Mouse (Mus musculus) midbrain, embryonic 11.5 days (tissue): ENCODE measurements around the gene Prkg2. TPM values are rescaled to one million over a fixed set of nuclear protein-coding genes. Genes with fewer than 3 reads are reported as not detected.

ENCODE experiments used
- ATAC-seq: fragments of 200-750 bp; cut with Nextera tagmentation; 2 replicates; pipeline ENCODE4 v1.8.0; 2017; ENCODE audit warnings: moderate TSS enrichment, moderate library complexity; ENCODE audit not compliant: low FRiP score
- DNase-seq: peaks from one replicate; pipeline ENCODE4 v3.0.0; 2015; ENCODE audit warnings: low spot score; ENCODE audit errors: missing footprints
- H3K27ac ChIP-seq: fragments of 300-500 bp; sonication (generic); 2 replicates; pipeline ENCODE4 v1.5.1; 2014; ENCODE audit warnings: low read depth, low read length
- H3K27me3 ChIP-seq: fragments of 300-500 bp; sonication (generic); 2 replicates; pipeline ENCODE4 v1.6.1; 2014; ENCODE audit warnings: mild to moderate bottlenecking, low read length, moderate library complexity, mixed read lengths; ENCODE audit not compliant: control insufficient read depth, insufficient read depth
- H3K36me3 ChIP-seq: fragments of 300-500 bp; sonication (generic); 2 replicates; pipeline ENCODE4 v1.6.1; 2014; ENCODE audit warnings: mild to moderate bottlenecking, low read length, moderate library complexity, mixed read lengths; ENCODE audit not compliant: control insufficient read depth, insufficient read depth
- H3K4me1 ChIP-seq: fragments of 300-500 bp; sonication (generic); 2 replicates; pipeline ENCODE4 v1.6.1; 2014; ENCODE audit warnings: low read length; ENCODE audit not compliant: control insufficient read depth, insufficient read depth
- H3K4me2 ChIP-seq: fragments of 300-500 bp; sonication (generic); 2 replicates; pipeline ENCODE4 v1.6.1; 2014; ENCODE audit warnings: mild to moderate bottlenecking, moderate library complexity
- H3K4me3 ChIP-seq: fragments of 300-500 bp; sonication (generic); 2 replicates; pipeline ENCODE4 v1.5.1; 2014; ENCODE audit warnings: low read depth, low read length
- H3K9ac ChIP-seq: fragments of 300-500 bp; sonication (generic); 2 replicates; pipeline ENCODE4 v1.6.1; 2014; ENCODE audit warnings: low read length
- H3K9me3 ChIP-seq: fragments of 300-500 bp; sonication (generic); 2 replicates; pipeline ENCODE4 v1.6.1; 2016; ENCODE audit warnings: low read length; ENCODE audit not compliant: control insufficient read depth
- WGBS: fragments of 180-500 bp; shearing (Covaris S2); extraction: QIAGEN DNeasy Blood & Tissue Kit; methylation state at CpG from one replicate; pipeline ENCODE4 v1.1.7; 2014; 5-methylcytosine and 5-hydroxymethylcytosine counted together
- polyA plus RNA-seq: library from polyadenylated mRNA; unstranded; fragments of >200 nt; fragmentation: Nextera tagmentation; extraction: Ambion mirVana; gene quantifications from 2 replicates; pipeline ENCODE4 v1.2.1, GENCODE M21; 2014

Gene Prkg2
- polyA plus RNA-seq, 1 experiment from 2014 or later: 2.3 TPM

DNA sequence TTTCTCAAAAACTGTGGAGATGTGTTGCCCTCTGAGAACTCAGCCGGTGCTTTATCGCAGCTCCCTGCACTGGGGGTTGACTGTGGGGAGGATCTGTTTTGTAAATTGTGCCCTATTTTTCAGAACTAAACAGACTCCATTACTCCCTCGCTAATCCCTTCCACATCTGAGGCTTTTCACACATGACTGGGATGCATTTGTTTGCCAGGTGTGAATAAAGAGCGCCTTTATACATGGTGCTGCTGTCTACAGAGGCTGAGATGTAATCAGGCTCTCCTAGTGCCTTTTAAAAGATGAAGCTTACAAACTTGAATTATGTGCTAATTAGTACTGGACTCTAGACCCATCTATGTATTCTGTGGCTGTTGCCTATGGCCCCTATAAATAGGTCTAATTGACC, 50.7 kb downstream of the Prkg2 start:
- Histone ChIP-seq H3K27ac (peak overlapping the region; percentile 30; the same call in 1 of the 2 replicates), H3K4me1 (peaks cover 12% of the 10 kb centered on the region), H3K9ac (no peak overlapping the region), H3K4me2 (no peak overlapping the region), H3K4me3 (no peak overlapping the region), H3K36me3 (no peaks in the 10 kb centered on the region), H3K27me3 (no peaks in the 10 kb centered on the region), H3K9me3 (no peaks in the 10 kb centered on the region)
- 12% methylated on average over 4 of the region's 4 CpGs for WGBS
- peak; percentile 84 for DNase-seq
- no peak for ATAC-seq

DNA sequence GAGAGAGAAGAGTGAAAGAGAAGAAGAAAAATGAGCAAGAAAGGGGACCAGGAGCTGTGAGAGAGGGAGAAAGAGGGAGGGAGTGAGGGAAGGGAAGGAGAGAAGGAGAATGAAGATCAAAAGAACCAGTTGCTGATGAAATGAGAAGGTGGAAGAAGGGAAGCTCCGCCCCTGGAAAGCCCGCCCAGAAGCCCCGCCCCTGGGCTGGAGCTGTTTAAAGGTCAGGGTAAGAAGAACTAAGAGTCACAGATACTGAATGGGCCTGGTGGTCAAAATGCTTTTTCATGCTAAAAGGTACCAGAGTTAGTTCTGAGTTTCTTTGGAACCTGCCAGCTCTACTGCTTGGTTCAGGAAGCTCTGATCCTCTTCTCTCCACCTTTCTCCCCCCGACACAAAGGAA, 51.1 kb downstream of the Prkg2 start:
- Histone ChIP-seq H3K36me3 (no peaks in the 10 kb centered on the region), H3K9ac (no peak overlapping the region), H3K27me3 (no peaks in the 10 kb centered on the region), H3K4me1 (peaks cover 12% of the 10 kb centered on the region), H3K9me3 (no peaks in the 10 kb centered on the region), H3K4me2 (no peak overlapping the region), H3K4me3 (no peak overlapping the region), H3K27ac (peak overlapping the region; percentile 30; the same call in 1 of the 2 replicates)
- ATAC-seq (no peak), DNase-seq (no peak)
- 18% methylated on average over 4 of the region's 4 CpGs for WGBS

DNA sequence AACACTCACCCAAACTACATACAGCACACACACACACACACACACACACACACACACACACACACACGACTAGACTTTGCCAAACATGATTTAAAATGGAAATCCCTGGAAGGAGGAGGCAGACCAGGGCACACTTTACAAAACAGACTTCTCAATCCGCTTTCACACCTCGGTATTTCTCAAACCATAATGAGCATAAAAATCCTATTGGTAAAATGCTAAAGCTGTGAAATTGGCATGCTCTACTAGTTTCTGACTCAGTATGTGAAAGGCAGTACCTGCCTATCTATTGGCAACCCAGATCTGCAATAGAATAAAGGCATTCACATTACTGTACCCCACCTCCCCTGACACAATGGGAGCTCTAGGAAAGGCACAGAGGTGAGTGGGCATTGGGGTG, 52.1 kb downstream of the Prkg2 start:
- ATAC-seq: no peak
- Histone ChIP-seq H3K9me3 (no peaks in the 10 kb centered on the region), H3K9ac (no peak overlapping the region), H3K36me3 (no peaks in the 10 kb centered on the region), H3K4me1 (peaks cover 12% of the 10 kb centered on the region), H3K27ac (no peak overlapping the region), H3K4me2 (no peak overlapping the region), H3K4me3 (no peak overlapping the region), H3K27me3 (no peaks in the 10 kb centered on the region)
- no peak for DNase-seq
- WGBS: 80% methylated on average over 3 of the region's 3 CpGs

DNA sequence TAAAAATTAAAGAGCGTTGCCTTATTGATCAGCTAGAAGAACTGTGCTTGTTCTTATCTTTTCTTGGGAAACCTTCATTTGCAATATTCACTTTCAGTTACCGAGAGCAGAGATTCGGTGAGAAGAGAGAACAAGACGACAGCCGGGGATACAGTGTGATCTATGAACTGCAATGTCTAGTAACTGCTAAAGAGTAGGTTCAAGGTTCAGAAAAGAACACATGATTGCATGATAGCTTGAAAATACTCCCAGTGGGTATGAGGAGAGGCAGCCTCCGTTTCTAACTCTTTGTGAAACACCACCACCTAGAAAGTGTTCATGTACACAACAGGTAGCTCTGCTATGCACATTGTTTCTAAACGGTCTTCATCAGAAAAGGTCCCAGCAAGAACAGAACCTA, 55.8 kb downstream of the Prkg2 start:
- Histone ChIP-seq H3K4me1 (peaks cover 9% of the 10 kb centered on the region), H3K4me3 (no peak overlapping the region), H3K9me3 (no peaks in the 10 kb centered on the region), H3K4me2 (no peak overlapping the region), H3K9ac (no peak overlapping the region), H3K36me3 (no peaks in the 10 kb centered on the region), H3K27me3 (no peaks in the 10 kb centered on the region), H3K27ac (no peak overlapping the region)
- DNase-seq (no peak), ATAC-seq (no peak)
- 85% methylated on average over 7 of the region's 7 CpGs for WGBS

DNA sequence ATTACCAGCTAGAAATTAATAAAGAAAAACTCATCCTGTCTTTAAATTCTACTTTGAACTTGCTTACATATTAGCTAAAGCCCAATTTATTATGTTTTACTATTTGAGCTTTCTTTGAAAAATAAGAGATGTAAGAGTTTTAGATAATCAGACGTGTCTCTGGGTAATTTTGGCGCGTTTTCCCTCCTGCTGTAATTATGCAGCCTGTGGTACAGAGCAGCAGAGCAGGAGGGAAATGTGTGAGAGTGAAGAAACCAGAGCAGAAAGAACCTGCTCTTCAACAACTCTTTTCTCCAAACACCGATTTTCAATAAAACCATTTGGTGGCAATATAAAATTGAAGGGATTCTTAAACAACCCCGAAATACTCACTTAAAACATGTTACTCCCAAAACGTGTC, 58.8 kb downstream of the Prkg2 start:
- no peak overlapping the region for H3K9ac ChIP-seq
- WGBS: 87% methylated on average over 6 of the region's 6 CpGs
- H3K4me2 ChIP-seq: no peak overlapping the region
- H3K9me3 ChIP-seq: no peaks in the 10 kb centered on the region
- no peaks in the 10 kb centered on the region for H3K36me3 ChIP-seq
- H3K27me3 ChIP-seq: no peaks in the 10 kb centered on the region
- no peak for ATAC-seq
- no peak for DNase-seq
- peaks cover 3% of the 10 kb centered on the region; the same call in 1 of the 2 replicates for H3K4me1 ChIP-seq
- no peak overlapping the region for H3K4me3 ChIP-seq
- no peak overlapping the region for H3K27ac ChIP-seq

GRCm38 (mm10) chr5:98975877-98976672, 61.1 kb downstream of the Prkg2 start:
- DNase-seq: peak; percentile 81
- no peaks in the 10 kb centered on the region for H3K9me3 ChIP-seq

GRCm38 (mm10) chr5:98966679-98967078, 70.5 kb downstream of the Prkg2 start:
- WGBS: 90% methylated on average over 9 of the region's 9 CpGs
- Histone ChIP-seq H3K27ac (no peak overlapping the region), H3K4me3 (no peak overlapping the region), H3K4me2 (no peak overlapping the region), H3K27me3 (no peaks in the 10 kb centered on the region), H3K4me1 (peaks cover 4% of the 10 kb centered on the region; the same call in 1 of the 2 replicates), H3K9me3 (no peaks in the 10 kb centered on the region), H3K36me3 (no peaks in the 10 kb centered on the region), H3K9ac (no peak overlapping the region)
- ATAC-seq (no peak), DNase-seq (peak; percentile 61)

More at GRCm38 (mm10) chr5:98975877-98976672, 61.1 kb downstream of the Prkg2 start:
- Histone ChIP-seq H3K9ac (no peak overlapping the region), H3K27me3 (no peaks in the 10 kb centered on the region), H3K36me3 (no peaks in the 10 kb centered on the region), H3K4me3 (no peak overlapping the region), H3K4me2 (no peak overlapping the region), H3K4me1 (peaks cover 3% of the 10 kb centered on the region; the same call in 1 of the 2 replicates), H3K27ac (no peak overlapping the region)
- WGBS: 68% methylated on average over 10 of the region's 10 CpGs
- peak; percentile 75 for ATAC-seq

DNA sequence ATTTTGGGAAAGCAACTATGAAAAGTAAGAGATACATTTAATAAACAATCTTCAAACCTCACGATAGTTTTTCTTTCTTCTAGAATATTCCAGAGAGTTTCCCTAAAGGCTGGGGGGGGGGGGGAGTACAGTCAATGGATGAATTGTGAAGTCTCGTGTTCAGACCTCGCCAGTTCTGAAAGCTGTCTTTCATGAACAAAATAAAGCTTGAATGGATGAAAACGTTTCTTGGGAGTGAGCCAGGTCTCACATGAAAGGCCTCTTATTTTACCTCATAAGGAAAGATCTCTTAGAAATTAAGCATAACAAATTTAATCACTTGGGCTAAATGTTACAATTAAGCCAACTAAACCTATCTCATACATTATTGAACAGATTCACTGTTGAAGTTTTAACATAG, 72.0 kb downstream of the Prkg2 start:
- 71% methylated on average over 4 of the region's 4 CpGs for WGBS
- Histone ChIP-seq H3K9ac (no peak overlapping the region), H3K9me3 (no peaks in the 10 kb centered on the region), H3K4me2 (no peak overlapping the region), H3K36me3 (no peaks in the 10 kb centered on the region), H3K27ac (no peak overlapping the region), H3K4me3 (no peak overlapping the region), H3K27me3 (no peaks in the 10 kb centered on the region), H3K4me1 (peaks cover 4% of the 10 kb centered on the region; the same call in 1 of the 2 replicates)
- DNase-seq: peak; percentile 4
- no peak for ATAC-seq

- Histone ChIP-seq H3K36me3 (no peaks in the 10 kb centered on the region), H3K9me3 (no peaks in the 10 kb centered on the region), H3K4me3 (no peak overlapping the region), H3K4me1 (peaks cover 4% of the 10 kb centered on the region; the same call in 1 of the 2 replicates), H3K27ac (no peak overlapping the region), H3K27me3 (no peaks in the 10 kb centered on the region), H3K9ac (no peak overlapping the region), H3K4me2 (no peak overlapping the region)
- WGBS: 85% methylated on average over 6 of the region's 6 CpGs
- no peak for ATAC-seq
- peak; percentile 53 for DNase-seq
Measured at GRCm38 (mm10) chr5:98964367-98964766, 72.8 kb downstream of the Prkg2 start.
